Mouse (Mus musculus) heart, embryonic 11.5 days (tissue): ENCODE data around the gene Tmem115. TPM values are rescaled to one million over a fixed set of nuclear protein-coding genes. Genes with fewer than 3 reads are reported as not detected.
"Not testable (repeated sequence)": the region's sequence is repeated elsewhere in the genome, so short reads cannot be mapped to it uniquely, and the experiment has no call there.

ENCODE experiments used
- ATAC-seq: fragments of 200-750 bp; cut with Nextera tagmentation; replicated peaks from 2 replicates; pipeline ENCODE4 v1.8.0; 2017; ENCODE audit warnings: moderate library complexity; ENCODE audit not compliant: insufficient number of reproducible peaks, low FRiP score, low TSS enrichment
- H3K27ac ChIP-seq: fragments of 300-500 bp; sonication (generic); 2 replicates; pipeline ENCODE4 v1.5.1; 2014; ENCODE audit warnings: mild to moderate bottlenecking, low read depth, low read length
- H3K27me3 ChIP-seq: fragments of 300-500 bp; sonication (generic); 2 replicates; pipeline ENCODE4 v1.6.1; 2014; ENCODE audit warnings: mild to moderate bottlenecking, low read length, mixed read lengths; ENCODE audit not compliant: control insufficient read depth, insufficient read depth
- H3K36me3 ChIP-seq: fragments of 300-500 bp; sonication (generic); 2 replicates; pipeline ENCODE4 v1.6.1; 2014; ENCODE audit warnings: mild to moderate bottlenecking, low read length, moderate library complexity, mixed read lengths; ENCODE audit not compliant: control insufficient read depth, insufficient read depth
- H3K4me1 ChIP-seq: fragments of 300-500 bp; sonication (generic); 2 replicates; pipeline ENCODE4 v1.6.1; 2014; ENCODE audit warnings: low read length; ENCODE audit not compliant: control insufficient read depth, insufficient read depth
- H3K4me2 ChIP-seq: fragments of 300-500 bp; sonication (generic); 2 replicates; pipeline ENCODE4 v1.6.1; 2014; ENCODE audit warnings: mild to moderate bottlenecking, moderate library complexity
- H3K4me3 ChIP-seq: fragments of 300-500 bp; sonication (generic); 2 replicates; pipeline ENCODE4 v1.5.1; 2014; ENCODE audit warnings: low read depth, low read length
- H3K9ac ChIP-seq: fragments of 300-500 bp; sonication (generic); 2 replicates; pipeline ENCODE4 v1.6.1; 2014; ENCODE audit warnings: mild to moderate bottlenecking, low read depth, low read length, moderate library complexity
- H3K9me3 ChIP-seq: fragments of 300-500 bp; sonication (generic); replicated peaks from 2 replicates; pipeline ENCODE4 v1.6.1; 2016; ENCODE audit warnings: low read length; ENCODE audit not compliant: control insufficient read depth
- WGBS: fragments of 180-500 bp; shearing (Covaris S2); extraction: QIAGEN DNeasy Blood & Tissue Kit; methylation state at CpG from one replicate; pipeline ENCODE4 v1.1.7; 2014; ENCODE audit not compliant: insufficient replicate concordance; 5-methylcytosine and 5-hydroxymethylcytosine counted together
- polyA plus RNA-seq: library from polyadenylated mRNA; unstranded; fragments of >200 nt; fragmentation: Nextera tagmentation; extraction: Ambion mirVana; gene quantifications from 2 replicates; pipeline ENCODE4 v1.2.1, GENCODE M21; 2014

Gene Tmem115
- polyA plus RNA-seq, 1 experiment from 2014 or later: 37.0 TPM

- H3K4me1 ChIP-seq: peaks cover 46% of the 10 kb centered on the region
- no peaks in the 10 kb centered on the region for H3K9me3 ChIP-seq
- peaks cover 22% of the 10 kb centered on the region for H3K36me3 ChIP-seq
- no peaks in the 10 kb centered on the region for H3K27me3 ChIP-seq
- WGBS: under 1% methylated on average over 41 of the region's 41 CpGs
- H3K27ac ChIP-seq: peak overlapping the region; percentile 86
- H3K4me2 ChIP-seq: peak overlapping the region; percentile 93
- H3K4me3 ChIP-seq: peak overlapping the region; percentile 85
- peak overlapping the region; percentile 92 for H3K9ac ChIP-seq
- ATAC-seq: peak; percentile 68
Observed at GRCm38 (mm10) chr9:107568331-107569261, 34.9 kb downstream of the Tmem115 start.

- peak overlapping the region; percentile 92 for H3K9ac ChIP-seq
- H3K36me3 ChIP-seq: peaks cover 22% of the 10 kb centered on the region
- H3K4me2 ChIP-seq: peak overlapping the region; percentile 93
- H3K4me3 ChIP-seq: peak overlapping the region; percentile 85
- no peaks in the 10 kb centered on the region for H3K27me3 ChIP-seq
- no peaks in the 10 kb centered on the region for H3K9me3 ChIP-seq
- WGBS: under 1% methylated on average over 22 of the region's 23 CpGs
- peak overlapping the region; percentile 86 for H3K27ac ChIP-seq
- peaks cover 39% of the 10 kb centered on the region for H3K4me1 ChIP-seq
- ATAC-seq: peak; percentile 16
Observed at GRCm38 (mm10) chr9:107569270-107569669, 35.5 kb downstream of the Tmem115 start.

- no peaks in the 10 kb centered on the region for H3K9me3 ChIP-seq
- peaks cover 20% of the 10 kb centered on the region for H3K36me3 ChIP-seq
- WGBS: 53% methylated on average over 13 of the region's 13 CpGs
- H3K27me3 ChIP-seq: no peaks in the 10 kb centered on the region
- ATAC-seq: no peak
- peak overlapping the region; percentile 85 for H3K4me3 ChIP-seq
- peaks cover 38% of the 10 kb centered on the region for H3K4me1 ChIP-seq
- H3K4me2 ChIP-seq: peak overlapping the region; percentile 93
- H3K27ac ChIP-seq: peak overlapping the region; percentile 86
- H3K9ac ChIP-seq: peak overlapping the region; percentile 92
Observed at GRCm38 (mm10) chr9:107570016-107570415, 36.3 kb downstream of the Tmem115 start.

GRCm38 (mm10) chr9:107570845-107571244, 37.1 kb downstream of the Tmem115 start:
- Histone ChIP-seq H3K9me3 (no peaks in the 10 kb centered on the region), H3K4me2 (peak overlapping the region; percentile 93), H3K27ac (no peak overlapping the region), H3K4me1 (peaks cover 38% of the 10 kb centered on the region), H3K4me3 (peak overlapping the region; percentile 85), H3K27me3 (no peaks in the 10 kb centered on the region), H3K36me3 (peaks cover 20% of the 10 kb centered on the region), H3K9ac (peak overlapping the region; percentile 92)
- no peak for ATAC-seq
- 60% methylated on average over 21 of the region's 21 CpGs for WGBS

- Histone ChIP-seq H3K27ac (no peak overlapping the region), H3K27me3 (no peaks in the 10 kb centered on the region), H3K9me3 (no peaks in the 10 kb centered on the region), H3K4me3 (peak overlapping the region; percentile 85), H3K4me1 (peaks cover 38% of the 10 kb centered on the region), H3K36me3 (peaks cover 20% of the 10 kb centered on the region), H3K4me2 (peak overlapping the region; percentile 93), H3K9ac (peak overlapping the region; percentile 40; the same call in 1 of the 2 replicates)
- WGBS: 86% methylated on average over 22 of the region's 22 CpGs
- ATAC-seq: no peak
Observed at GRCm38 (mm10) chr9:107571534-107572326, 38.0 kb downstream of the Tmem115 start.

- H3K9me3 ChIP-seq: no peaks in the 10 kb centered on the region
- peaks cover 43% of the 10 kb centered on the region for H3K4me1 ChIP-seq
- H3K27ac ChIP-seq: no peak overlapping the region
- H3K27me3 ChIP-seq: no peaks in the 10 kb centered on the region
- no peak for ATAC-seq
- 91% methylated on average over 2 of the region's 2 CpGs for WGBS
- H3K4me2 ChIP-seq: no peak overlapping the region
- no peak overlapping the region for H3K9ac ChIP-seq
- no peak overlapping the region for H3K4me3 ChIP-seq
- peaks cover 20% of the 10 kb centered on the region for H3K36me3 ChIP-seq
Observed at GRCm38 (mm10) chr9:107572327-107572662, 38.5 kb downstream of the Tmem115 start.

- H3K4me1 ChIP-seq: peaks cover 37% of the 10 kb centered on the region
Observed at GRCm38 (mm10) chr9:107573774-107574173, 40.0 kb downstream of the Tmem115 start.

GRCm38 (mm10) chr9:107575579-107576356, 42.0 kb downstream of the Tmem115 start:
- H3K9me3 ChIP-seq: no peaks in the 10 kb centered on the region
- H3K9ac ChIP-seq: no peak overlapping the region
- H3K27ac ChIP-seq: no peak overlapping the region
- H3K27me3 ChIP-seq: no peaks in the 10 kb centered on the region
- no peak overlapping the region; the same call in 1 of the 2 replicates for H3K4me2 ChIP-seq
- peaks cover 25% of the 10 kb centered on the region for H3K4me1 ChIP-seq
- peaks cover 14% of the 10 kb centered on the region for H3K36me3 ChIP-seq
- WGBS: 79% methylated on average over 14 of the region's 14 CpGs
- ATAC-seq: no peak
- no peak overlapping the region for H3K4me3 ChIP-seq

More at GRCm38 (mm10) chr9:107573774-107574173, 40.0 kb downstream of the Tmem115 start:
- H3K27me3 ChIP-seq, H3K4me3 ChIP-seq, H3K9me3 ChIP-seq, H3K4me2 ChIP-seq, H3K9ac ChIP-seq, H3K27ac ChIP-seq, ATAC-seq: not testable (repeated sequence)
- peaks cover 20% of the 10 kb centered on the region for H3K36me3 ChIP-seq
- WGBS: 82% methylated on average over 6 of the region's 6 CpGs
